ENCODE assay signal across 10 mouse cellular contexts in genomic region chr4:102986917-102987316, GRCm38 (mm10). TPM values are rescaled to one million over a fixed set of nuclear protein-coding genes. Genes with fewer than 3 reads are reported as not detected.
DNase-seq lines count a peak whose midpoint lies in the region; ATAC-seq and TF ChIP-seq lines count a peak whose summit lies in the region.
"Had no signal": no experiment of that assay in that cellular context is flagged by ENCODE, and none has a peak within 500 bp of the region (broad histone marks: within the 10 kb centered on the region; RNA-seq: fewer than 3 reads in every experiment).

No protein-coding gene starts in this region.

- H3K9ac ChIP-seq in midbrain, postnatal 0 days (replicated peaks; ENCODE audit: low read length, poor library complexity, severe bottlenecking), result no peak overlapping the region
- H3K9ac ChIP-seq: heart, embryonic 13.5 days had no signal

- peak; percentile 79 for ATAC-seq in erythroid progenitor cell, adult 5-6 weeks (replicated peaks; ENCODE audit: low FRiP score, poor library complexity, severe bottlenecking)
- 0 out of 2 replicates have a peak, but pooled peaks have one; percentile 69 for ATAC-seq in midbrain, postnatal 0 days (ENCODE audit: low FRiP score)

- no peaks in the 10 kb centered on the region for H3K9me3 ChIP-seq in midbrain, postnatal 0 days (ENCODE audit: low read length)
- H3K9me3 ChIP-seq: heart, embryonic 13.5 days had no signal

- peak; percentile 80 for TF ChIP-seq CTCF in brain, embryonic 14.5 days (IDR thresholded peaks at IDR 0.05; ENCODE audit: borderline replicate concordance, extremely low read depth, insufficient read depth, insufficient read length)
- TF ChIP-seq CTCF in midbrain, postnatal 0 days (IDR thresholded peaks at IDR 0.05), result peak; percentile 96

- no peaks in the 10 kb centered on the region for H3K36me3 ChIP-seq in midbrain, postnatal 0 days (ENCODE audit: insufficient read depth, low read length)
- H3K36me3 ChIP-seq: heart, embryonic 13.5 days had no signal

- no peak overlapping the region for H3K4me3 ChIP-seq in midbrain, postnatal 0 days (ENCODE audit: low read depth, low read length)
- H3K4me3 ChIP-seq: heart, embryonic 13.5 days had no signal

- H3K27ac ChIP-seq in midbrain, postnatal 0 days (ENCODE audit: low read depth, low read length), result no peak overlapping the region
- H3K27ac ChIP-seq: heart, embryonic 13.5 days had no signal

- intact Hi-C loops in left cerebral cortex, postnatal 4 days (cut with DNase I), result loop anchor here (5.0 to 10.0 kb wide), 3 partner anchors 128 to 360 kb away; partner anchors contain the start of genes Mier1 and Wdr78

- H3K27me3 ChIP-seq in midbrain, postnatal 0 days (ENCODE audit: insufficient read depth, low read length), result no peaks in the 10 kb centered on the region
- H3K27me3 ChIP-seq: heart, embryonic 13.5 days had no signal

- H3K4me2 ChIP-seq in midbrain, postnatal 0 days (ENCODE audit: low read depth, low read length, poor library complexity, severe bottlenecking), result no peak overlapping the region
- H3K4me2 ChIP-seq: heart, embryonic 13.5 days had no signal

- 5% methylated on average over 2 of the region's 2 CpGs for WGBS in midbrain, postnatal 0 days

- peak; percentile 21 to 24 for DNase-seq in urinary bladder, postnatal 36 days (ENCODE audit: low spot score in 2 of 2)
- DNase-seq in urinary bladder, postnatal 4 days (ENCODE audit: low spot score in 2 of 2), result no peak
- DNase-seq in brain, embryonic 14.5 days (ENCODE audit: low read depth), result peak; percentile 85
- peak; percentile 87 for DNase-seq in induced T-regulatory cell, adult 2 months (ENCODE audit: low read depth)
- peak; percentile 39 for DNase-seq in left cerebral cortex, postnatal 4 days
- DNase-seq in midbrain, postnatal 0 days (ENCODE audit: low spot score), result peak; percentile 86
- DNase-seq in thymus, postnatal 10 days (ENCODE audit: low spot score in 2 of 2), result peak; percentile 48 to 80

- TF ChIP-seq POLR2A in brain, embryonic 14.5 days (IDR thresholded peaks at IDR 0.05; ENCODE audit: borderline replicate concordance, extremely low read depth, insufficient read depth, insufficient read length, poor library complexity, severe bottlenecking), result no peak

- no peaks in the 10 kb centered on the region for H3K4me1 ChIP-seq in midbrain, postnatal 0 days (ENCODE audit: insufficient read depth, low read length)
- H3K4me1 ChIP-seq: heart, embryonic 13.5 days had no signal

RNA-seq across cellular contexts. Expression of gene Tctex1d1, which starts 8.5 kb away (rescaled TPM):
- polyA plus RNA-seq in brain, embryonic 14.5 days (2012; rRNA removed), result 1.2 and 1.7 TPM in 2 replicates
- total RNA-seq in erythroid progenitor cell, adult 5-6 weeks (2015; ENCODE audit: low replicate concordance), result 3.2 TPM in 1 of 2 replicates, not detected in the other
- not detected in 2 replicates for total RNA-seq in erythroid progenitor cell, adult 5-6 weeks (2017; ENCODE audit: low replicate concordance)
- total RNA-seq in left cerebral cortex, postnatal 4 days (2021), result 1 to 10 TPM; 1.0 to 1.4 TPM
- total RNA-seq in midbrain, postnatal 0 days (2014; rRNA removed), result 0.66 and 5.9 TPM in 2 replicates
- 1.9 and 2.0 TPM in 2 replicates for polyA plus RNA-seq in midbrain, postnatal 0 days (2015; fragmentation: Nextera tagmentation; extraction: Ambion mirVana)

RNA-seq across cellular contexts. Expression of gene Insl5, which starts 39.7 kb away (rescaled TPM):
- polyA plus RNA-seq in brain, embryonic 14.5 days (2012; rRNA removed), result 2.7 and 3.4 TPM in 2 replicates
- total RNA-seq in erythroid progenitor cell, adult 5-6 weeks (2015; ENCODE audit: low replicate concordance), result not detected in 2 replicates
- not detected in 2 replicates for total RNA-seq in erythroid progenitor cell, adult 5-6 weeks (2017; ENCODE audit: low replicate concordance)
- not detected for total RNA-seq in left cerebral cortex, postnatal 4 days (2021)
- 1.2 TPM in 1 of 2 replicates, not detected in the other for total RNA-seq in midbrain, postnatal 0 days (2014; rRNA removed)
- polyA plus RNA-seq in midbrain, postnatal 0 days (2015; fragmentation: Nextera tagmentation; extraction: Ambion mirVana), result 0.54 TPM in 1 of 2 replicates, not detected in the other
- polyA plus RNA-seq: stomach, embryonic 16.5 days had no signal

Comparison
In these comparisons a context has a peak if more than half of its experiments do, and no peak if none do; other contexts are left out.
1. DNase-seq: peak in urinary bladder, postnatal 36 days (2 of 2), brain, embryonic 14.5 days (single experiment), induced T-regulatory cell, adult 2 months (single experiment), left cerebral cortex, postnatal 4 days (single experiment), midbrain, postnatal 0 days (single experiment) and thymus, postnatal 10 days (2 of 2); none in urinary bladder, postnatal 4 days (0 of 2).